In the genomic region with DNA sequence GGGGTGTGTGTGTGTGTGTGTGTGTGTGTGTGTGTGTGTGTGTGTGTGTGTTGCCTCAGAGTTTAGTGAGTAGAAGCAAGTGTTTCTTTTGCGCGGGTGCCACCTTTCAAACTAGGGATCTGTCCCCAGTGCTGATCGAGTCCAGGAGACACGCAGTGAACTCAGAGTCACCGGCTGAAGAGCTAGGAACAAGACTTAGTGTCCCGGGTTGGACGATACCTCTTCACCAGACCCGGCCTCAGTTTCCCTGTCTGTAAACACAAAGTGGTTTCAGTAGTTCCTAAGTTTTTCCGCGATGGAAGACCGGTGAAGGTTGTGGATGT, we compare ENCODE assay signal across 15 mouse cellular contexts. TPM values are rescaled to one million over a fixed set of nuclear protein-coding genes. Genes with fewer than 3 reads are reported as not detected.
DNase-seq lines count a peak whose midpoint lies in the region; ATAC-seq and TF ChIP-seq lines count a peak whose summit lies in the region.
"Had no signal": no experiment of that assay in that cellular context is flagged by ENCODE, and none has a peak within 500 bp of the region (broad histone marks: within the 10 kb centered on the region; RNA-seq: fewer than 3 reads in every experiment).

No protein-coding gene starts in this region.

- TF ChIP-seq CTCF in midbrain, postnatal 0 days (IDR thresholded peaks at IDR 0.05), result no peak

- 0 out of 2 replicates have a peak overlapping the region, but pooled peaks have one; percentile 6 for H3K4me3 ChIP-seq in heart, embryonic 10.5 days
- peak overlapping the region; percentile 17 for H3K4me3 ChIP-seq in embryonic facial prominence, embryonic 12.5 days
- H3K4me3 ChIP-seq in hindbrain, embryonic 12.5 days, result peak overlapping the region; percentile 19
- no peak overlapping the region for H3K4me3 ChIP-seq in midbrain, postnatal 0 days (ENCODE audit: low read depth, low read length)
- H3K4me3 ChIP-seq: left cerebral cortex, adult 2 months; liver, embryonic 12.5 days had no signal

- H3K4me2 ChIP-seq in embryonic facial prominence, embryonic 12.5 days (replicated peaks), result no peak overlapping the region; the same call in 1 of the 2 replicates
- H3K4me2 ChIP-seq in hindbrain, embryonic 12.5 days (replicated peaks), result peak overlapping the region; percentile 16; the same call in 1 of the 2 replicates
- 0 out of 2 replicates have a peak overlapping the region, but pooled peaks have one; percentile 24 for H3K4me2 ChIP-seq in midbrain, postnatal 0 days (ENCODE audit: low read depth, low read length, poor library complexity, severe bottlenecking)
- H3K4me2 ChIP-seq: liver, embryonic 12.5 days had no signal

- no peak for ATAC-seq in embryonic facial prominence, embryonic 12.5 days (ENCODE audit: insufficient number of reproducible peaks, insufficient read depth, low FRiP score, low TSS enrichment)
- ATAC-seq in hindbrain, embryonic 12.5 days (ENCODE audit: low FRiP score), result no peak
- ATAC-seq in midbrain, postnatal 0 days (ENCODE audit: low FRiP score), result no peak
- ATAC-seq: liver, embryonic 12.5 days had no signal

- H3K9me3 ChIP-seq in heart, embryonic 10.5 days, result no peaks in the 10 kb centered on the region
- no peaks in the 10 kb centered on the region for H3K9me3 ChIP-seq in embryonic facial prominence, embryonic 12.5 days
- H3K9me3 ChIP-seq in hindbrain, embryonic 12.5 days (replicated peaks), result no peaks in the 10 kb centered on the region
- no peaks in the 10 kb centered on the region for H3K9me3 ChIP-seq in midbrain, postnatal 0 days (ENCODE audit: low read length)
- H3K9me3 ChIP-seq: liver, embryonic 12.5 days had no signal

- 2% methylated on average over 11 of the region's 11 CpGs for WGBS in heart, embryonic 10.5 days
- 2% methylated on average over 11 of the region's 11 CpGs for WGBS in embryonic facial prominence, embryonic 12.5 days
- WGBS in hindbrain, embryonic 12.5 days, result under 1% methylated on average over 11 of the region's 11 CpGs
- WGBS in midbrain, postnatal 0 days, result under 1% methylated on average over 11 of the region's 11 CpGs

- no peaks in the 10 kb centered on the region for H3K36me3 ChIP-seq in heart, embryonic 10.5 days
- no peaks in the 10 kb centered on the region for H3K36me3 ChIP-seq in embryonic facial prominence, embryonic 12.5 days
- H3K36me3 ChIP-seq in hindbrain, embryonic 12.5 days, result no peaks in the 10 kb centered on the region
- H3K36me3 ChIP-seq in midbrain, postnatal 0 days (ENCODE audit: insufficient read depth, low read length), result no peaks in the 10 kb centered on the region
- H3K36me3 ChIP-seq: liver, embryonic 12.5 days had no signal

- H3K9ac ChIP-seq in embryonic facial prominence, embryonic 12.5 days, result no peak overlapping the region
- H3K9ac ChIP-seq in hindbrain, embryonic 12.5 days, result no peak overlapping the region
- H3K9ac ChIP-seq in midbrain, postnatal 0 days (replicated peaks; ENCODE audit: low read length, poor library complexity, severe bottlenecking), result no peak overlapping the region
- H3K9ac ChIP-seq: liver, embryonic 12.5 days had no signal

- H3K27me3 ChIP-seq in heart, embryonic 10.5 days (ENCODE audit: insufficient read depth, poor library complexity, severe bottlenecking), result peaks cover 100% of the 10 kb centered on the region
- peaks cover 96% of the 10 kb centered on the region for H3K27me3 ChIP-seq in embryonic facial prominence, embryonic 12.5 days
- H3K27me3 ChIP-seq in hindbrain, embryonic 12.5 days, result peaks cover 99% of the 10 kb centered on the region
- H3K27me3 ChIP-seq in midbrain, postnatal 0 days (ENCODE audit: insufficient read depth, low read length), result peaks cover 75% of the 10 kb centered on the region

- DNase-seq in heart, embryonic 10.5 days (ENCODE audit: low spot score), result no peak
- DNase-seq in heart, postnatal 4 days, result no peak
- DNase-seq in midbrain, postnatal 0 days (ENCODE audit: low spot score), result no peak
- DNase-seq in cerebellum, adult 18-20 months, result no peak
- DNase-seq in layer of hippocampus, adult 9-10 months (ENCODE audit: low spot score), result no peak
- no peak for DNase-seq in frontal cortex, postnatal 36 days (ENCODE audit: low spot score in 2 of 2)
- DNase-seq: adrenal gland, adult 8-10 months; kidney, postnatal 10 days; lung, postnatal 4 days had no signal

- H3K27ac ChIP-seq in heart, embryonic 10.5 days, result no peak overlapping the region
- H3K27ac ChIP-seq in embryonic facial prominence, embryonic 12.5 days, result no peak overlapping the region
- no peak overlapping the region for H3K27ac ChIP-seq in hindbrain, embryonic 12.5 days
- no peak overlapping the region for H3K27ac ChIP-seq in midbrain, postnatal 0 days (ENCODE audit: low read depth, low read length)
- H3K27ac ChIP-seq: left cerebral cortex, adult 2 months; liver, embryonic 12.5 days had no signal

- peaks cover 36% of the 10 kb centered on the region for H3K4me1 ChIP-seq in heart, embryonic 10.5 days
- H3K4me1 ChIP-seq in embryonic facial prominence, embryonic 12.5 days, result peaks cover 21% of the 10 kb centered on the region
- peaks cover 49% of the 10 kb centered on the region for H3K4me1 ChIP-seq in hindbrain, embryonic 12.5 days
- peaks cover 10% of the 10 kb centered on the region; the same call in 1 of the 2 replicates for H3K4me1 ChIP-seq in midbrain, postnatal 0 days (ENCODE audit: insufficient read depth, low read length)

RNA-seq across cellular contexts. Expression of a gene that starts 1.6 kb away (rescaled TPM):
- not detected in 2 replicates for polyA plus RNA-seq in heart, embryonic 10.5 days (2016; fragmentation: Nextera tagmentation; extraction: Ambion mirVana)
- not detected for total RNA-seq in heart, postnatal 4 days (2021)
- 9.4 and 14.9 TPM in 2 replicates for polyA plus RNA-seq in embryonic facial prominence, embryonic 12.5 days (2016; fragmentation: Nextera tagmentation; extraction: Ambion mirVana)
- 6.7 and 10.4 TPM in 2 replicates for polyA plus RNA-seq in hindbrain, embryonic 12.5 days (2016; fragmentation: Nextera tagmentation; extraction: Ambion mirVana)
- total RNA-seq in midbrain, postnatal 0 days (2014; rRNA removed), result 0.99 and 1.4 TPM in 2 replicates
- polyA plus RNA-seq in midbrain, postnatal 0 days (2015; fragmentation: Nextera tagmentation; extraction: Ambion mirVana), result 1.9 and 2.4 TPM in 2 replicates
- total RNA-seq: gastrocnemius, adult 18-20 months had no signal
- polyA plus RNA-seq: liver, embryonic 12.5 days; thymus, postnatal 0 days had no signal

RNA-seq across cellular contexts. Expression of a gene that starts 29.0 kb away (rescaled TPM):
- 63.0 and 76.3 TPM in 2 replicates for polyA plus RNA-seq in heart, embryonic 10.5 days (2016; fragmentation: Nextera tagmentation; extraction: Ambion mirVana)
- 10 to 100 TPM; 21.6 to 22.9 TPM for total RNA-seq in heart, postnatal 4 days (2021)
- polyA plus RNA-seq in embryonic facial prominence, embryonic 12.5 days (2016; fragmentation: Nextera tagmentation; extraction: Ambion mirVana), result 79.6 and 79.7 TPM in 2 replicates
- 46.4 and 49.4 TPM in 2 replicates for polyA plus RNA-seq in hindbrain, embryonic 12.5 days (2016; fragmentation: Nextera tagmentation; extraction: Ambion mirVana)
- total RNA-seq in midbrain, postnatal 0 days (2014; rRNA removed), result 26.7 and 27.4 TPM in 2 replicates
- polyA plus RNA-seq in midbrain, postnatal 0 days (2015; fragmentation: Nextera tagmentation; extraction: Ambion mirVana), result 32.2 and 36.8 TPM in 2 replicates

RNA-seq across cellular contexts. Expression of a gene that starts 46.7 kb away (rescaled TPM):
- 40.5 and 43.1 TPM in 2 replicates for polyA plus RNA-seq in heart, embryonic 10.5 days (2016; fragmentation: Nextera tagmentation; extraction: Ambion mirVana)
- 10 to 100 TPM; 80.1 to 90.6 TPM for total RNA-seq in heart, postnatal 4 days (2021)
- polyA plus RNA-seq in embryonic facial prominence, embryonic 12.5 days (2016; fragmentation: Nextera tagmentation; extraction: Ambion mirVana), result 64.8 and 67.5 TPM in 2 replicates
- polyA plus RNA-seq in hindbrain, embryonic 12.5 days (2016; fragmentation: Nextera tagmentation; extraction: Ambion mirVana), result 44.7 and 47.2 TPM in 2 replicates
- total RNA-seq in midbrain, postnatal 0 days (2014; rRNA removed), result 44.9 and 50.1 TPM in 2 replicates
- polyA plus RNA-seq in midbrain, postnatal 0 days (2015; fragmentation: Nextera tagmentation; extraction: Ambion mirVana), result 13.1 and 13.8 TPM in 2 replicates
